Mouse (Mus musculus) limb, embryonic 11.5 days (tissue): Measurements from ENCODE around the gene Epgn. TPM values are rescaled to one million over a fixed set of nuclear protein-coding genes. Genes with fewer than 3 reads are reported as not detected.

ENCODE experiments used
- ATAC-seq: fragments of 200-750 bp; cut with Nextera tagmentation; 2 replicates; pipeline ENCODE4 v1.8.0; 2017; ENCODE audit warnings: low read depth; ENCODE audit not compliant: insufficient number of reproducible peaks, low FRiP score, low TSS enrichment
- DNase-seq: peaks from one replicate; pipeline ENCODE4 v3.0.0-alpha.2; 2015; ENCODE audit warnings: low spot score
- H3K27ac ChIP-seq: fragments of 300-500 bp; sonication (generic); replicated peaks from 2 replicates; pipeline ENCODE4 v1.5.1; 2014; ENCODE audit warnings: low read depth, mild to moderate bottlenecking, low read length
- H3K27me3 ChIP-seq: fragments of 300-500 bp; sonication (generic); 2 replicates; pipeline ENCODE4 v1.6.1; 2014; ENCODE audit warnings: mild to moderate bottlenecking, low read length, mixed read lengths; ENCODE audit not compliant: control insufficient read depth, insufficient read depth
- H3K36me3 ChIP-seq: fragments of 300-500 bp; sonication (generic); 2 replicates; pipeline ENCODE4 v1.6.1; 2014; ENCODE audit warnings: mild to moderate bottlenecking, low read length, moderate library complexity, mixed read lengths; ENCODE audit not compliant: control insufficient read depth, insufficient read depth
- H3K4me1 ChIP-seq: fragments of 300-500 bp; sonication (generic); 2 replicates; pipeline ENCODE4 v1.6.1; 2014; ENCODE audit warnings: low read length, mixed read lengths; ENCODE audit not compliant: control insufficient read depth, insufficient read depth
- H3K4me2 ChIP-seq: fragments of 300-500 bp; sonication (generic); 2 replicates; pipeline ENCODE4 v1.6.1; 2014; ENCODE audit warnings: low read depth, mild to moderate bottlenecking, moderate library complexity; ENCODE audit not compliant: severe bottlenecking
- H3K4me3 ChIP-seq: fragments of 300-500 bp; sonication (generic); 2 replicates; pipeline ENCODE4 v1.5.1; 2014; ENCODE audit warnings: low read depth, low read length
- H3K9ac ChIP-seq: fragments of 300-500 bp; sonication (generic); 2 replicates; pipeline ENCODE4 v1.6.1; 2014; ENCODE audit warnings: mild to moderate bottlenecking, low read length
- H3K9me3 ChIP-seq: fragments of 300-500 bp; sonication (generic); 2 replicates; pipeline ENCODE4 v1.6.1; 2016; ENCODE audit warnings: low read length; ENCODE audit not compliant: control insufficient read depth
- WGBS: fragments of 180-500 bp; shearing (Covaris S2); extraction: QIAGEN DNeasy Blood & Tissue Kit; methylation state at CpG from one replicate; pipeline ENCODE4 v1.1.7; 2014; 5-methylcytosine and 5-hydroxymethylcytosine counted together
- polyA plus RNA-seq: library from polyadenylated mRNA; unstranded; fragments of >200 nt; fragmentation: Nextera tagmentation; extraction: Ambion mirVana; gene quantifications from 2 replicates; pipeline ENCODE4 v1.2.1, GENCODE M21; 2014

Epgn gene
- polyA plus RNA-seq, 1 experiment from 2014 or later, result 0.37 TPM

- Histone ChIP-seq H3K9ac (no peak overlapping the region), H3K4me3 (no peak overlapping the region), H3K4me2 (no peak overlapping the region), H3K9me3 (no peaks in the 10 kb centered on the region), H3K27me3 (peaks cover 12% of the 10 kb centered on the region), H3K4me1 (no peaks in the 10 kb centered on the region), H3K36me3 (no peaks in the 10 kb centered on the region), H3K27ac (no peak overlapping the region)
- ATAC-seq (no peak), DNase-seq (no peak)
- 64% methylated on average over 8 of the region's 8 CpGs for WGBS
These were observed 46.4 kb downstream of the Epgn start for GRCm38 (mm10) chr5:91073626-91074025.

GRCm38 (mm10) chr5:91074026-91074425 lies 46.8 kb downstream of the Epgn start:
- H3K27ac ChIP-seq, result no peak overlapping the region
- no peaks in the 10 kb centered on the region for H3K9me3 ChIP-seq
- ATAC-seq (no peak), DNase-seq (peak; percentile 21)
- peaks cover 12% of the 10 kb centered on the region for H3K27me3 ChIP-seq
- peak overlapping the region; percentile 48 for H3K4me2 ChIP-seq
- H3K4me1 ChIP-seq, result no peaks in the 10 kb centered on the region
- no peaks in the 10 kb centered on the region for H3K36me3 ChIP-seq
- H3K4me3 ChIP-seq, result no peak overlapping the region; the same call in 1 of the 2 replicates
- 43% methylated on average over 8 of the region's 8 CpGs for WGBS
- no peak overlapping the region for H3K9ac ChIP-seq

GRCm38 (mm10) chr5:91074450-91074950 lies 47.2 kb downstream of the Epgn start, which contains the start of gene Ereg:
Ereg (plus strand) TSS chr5:91074622.
- under 1% methylated on average over 25 of the region's 25 CpGs for WGBS
- Histone ChIP-seq H3K4me3 (peak within 1 kb of the TSS; percentile 20), H3K27me3 (peaks cover 12% of the 10 kb centered on the region), H3K4me2 (peak within 1 kb of the TSS; percentile 48), H3K9me3 (no peaks in the 10 kb centered on the region), H3K36me3 (no peaks in the 10 kb centered on the region), H3K27ac (no peak within 1 kb of the TSS), H3K4me1 (no peaks in the 10 kb centered on the region), H3K9ac (no peak within 1 kb of the TSS)
- DNase-seq (peak; percentile 47), ATAC-seq (no peak)

- H3K36me3 ChIP-seq, result no peaks in the 10 kb centered on the region
- H3K27ac ChIP-seq, result no peak overlapping the region
- no peak overlapping the region for H3K9ac ChIP-seq
- H3K4me3 ChIP-seq, result no peak overlapping the region
- H3K4me1 ChIP-seq, result no peaks in the 10 kb centered on the region
- WGBS, result 57% methylated on average over 1 of the region's 1 CpGs
- H3K27me3 ChIP-seq, result peaks cover 12% of the 10 kb centered on the region
- H3K4me2 ChIP-seq, result no peak overlapping the region
- ATAC-seq (no peak), DNase-seq (no peak)
- no peaks in the 10 kb centered on the region for H3K9me3 ChIP-seq
These were observed 47.8 kb downstream of the Epgn start for GRCm38 (mm10) chr5:91075021-91075420.

GRCm38 (mm10) chr5:91083016-91083415 lies 55.8 kb downstream of the Epgn start:
- H3K9me3 ChIP-seq, result no peaks in the 10 kb centered on the region
- H3K27ac ChIP-seq, result no peak overlapping the region
- H3K4me2 ChIP-seq, result no peak overlapping the region
- H3K4me3 ChIP-seq, result no peak overlapping the region
- no peak for DNase-seq
- ATAC-seq, result no peak
- H3K9ac ChIP-seq, result no peak overlapping the region
- H3K36me3 ChIP-seq, result no peaks in the 10 kb centered on the region
- WGBS, result 83% methylated on average over 5 of the region's 5 CpGs
- H3K4me1 ChIP-seq, result no peaks in the 10 kb centered on the region
- H3K27me3 ChIP-seq, result no peaks in the 10 kb centered on the region

Other genes with a start within 250 kb of the Epgn start
- gene Cxcl3, start 241.4 kb upstream of the Epgn start, polyA plus RNA-seq, result 0.29 TPM in 1 of 2 replicates, not detected in the other
- gene Cxcl15, start 232.9 kb upstream of the Epgn start, polyA plus RNA-seq, result 0.09 TPM in 1 of 2 replicates, not detected in the other
- gene Cxcl1, start 136.2 kb upstream of the Epgn start, polyA plus RNA-seq, result 0.32 and 0.41 TPM in 2 replicates
- not detected in 2 replicates for gene Cxcl2, start 123.6 kb upstream of the Epgn start, polyA plus RNA-seq
- 67.5 and 70.0 TPM in 2 replicates for gene Mthfd2l, start 96.3 kb upstream of the Epgn start, polyA plus RNA-seq
- not detected in 2 replicates for gene Ereg, start 47.2 kb downstream of the Epgn start, polyA plus RNA-seq
- not detected in 2 replicates for gene Areg, start 112.1 kb downstream of the Epgn start, polyA plus RNA-seq